ENCODE assay signal across 1 mouse cellular context in the genomic region with DNA sequence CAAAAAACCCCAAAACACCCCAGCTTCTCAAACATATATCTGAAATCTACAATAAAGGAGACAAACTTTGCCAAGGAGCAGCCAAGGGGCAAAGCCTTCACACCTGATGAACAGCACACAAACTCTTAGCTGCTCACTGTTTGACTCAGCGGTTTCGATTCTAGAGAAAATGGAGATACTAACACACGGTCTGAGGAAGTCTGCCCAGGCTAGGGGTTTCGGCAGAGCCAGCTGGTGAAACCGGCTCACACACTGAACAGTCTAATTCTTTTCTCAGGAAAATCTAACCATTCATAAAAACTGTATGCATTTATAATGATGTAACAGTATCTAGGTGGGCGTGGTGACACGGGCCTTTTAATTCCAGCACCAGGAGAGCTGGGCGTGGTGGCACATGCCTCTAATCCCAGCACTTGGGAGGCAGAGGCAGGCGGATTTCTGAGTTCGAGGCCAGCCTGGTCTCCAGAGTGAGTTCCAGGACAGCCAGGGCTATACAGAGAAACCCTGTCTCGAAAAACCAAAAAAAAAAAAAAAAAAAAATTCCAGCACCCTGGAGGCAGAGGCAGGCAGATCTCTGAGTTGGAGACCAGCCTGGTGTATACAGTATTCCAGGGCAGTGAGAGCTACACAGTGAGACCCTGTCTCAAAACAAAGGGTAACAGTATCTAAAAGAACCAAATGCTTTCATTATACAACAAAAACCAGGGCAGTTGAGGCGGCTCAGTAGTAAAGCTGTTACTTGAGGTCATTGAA.
TF ChIP-seq lines count a peak whose summit lies in the region.

No protein-coding gene starts in this region.

TF ChIP-seq in CH12.LX, 34 proteins besides CTCF, POLR2A, EP300 and RAD21 (continued from another document):
- TF ChIP-seq BHLHE40 (IDR thresholded peaks at IDR 0.05; ENCODE audit: low read depth, low read length) (peak; percentile 93), SMC3 (IDR thresholded peaks at IDR 0.05; ENCODE audit: low read depth, low read length) (no peak; the same call in 1 of the 2 replicates), NELFE (IDR thresholded peaks at IDR 0.05; ENCODE audit: low read depth, low read length) (no peak), MXI1 (IDR thresholded peaks at IDR 0.05; ENCODE audit: low read depth, low read length) (peak; percentile 61; the same call in 1 of the 2 replicates), RCOR1 (conservative IDR thresholded peaks at IDR 0.05; ENCODE audit: low read depth, low read length) (peak; percentile 88), ETS1 (conservative IDR thresholded peaks at IDR 0.05; ENCODE audit: low read depth, low read length) (peak; percentile 99), POLR2AphosphoS2 (IDR thresholded peaks at IDR 0.05; ENCODE audit: low read depth, low read length) (peak; percentile 72; the same call in 1 of the 2 replicates), IRF4 (IDR thresholded peaks at IDR 0.05; ENCODE audit: low read depth, low read length) (peak; percentile 100), ZKSCAN1 (IDR thresholded peaks at IDR 0.05; ENCODE audit: borderline replicate concordance, low read depth, low read length) (no peak), MYC (IDR thresholded peaks at IDR 0.05; ENCODE audit: low read depth, low read length) (peak; percentile 74; the same call in 1 of the 2 replicates), KAT2A (IDR thresholded peaks at IDR 0.05; ENCODE audit: insufficient replicate concordance, low read length) (no peak), USF1 (IDR thresholded peaks at IDR 0.05; ENCODE audit: low read depth, low read length) (no peak), CHD1 (IDR thresholded peaks at IDR 0.05; ENCODE audit: low read depth, low read length) (no peak; the same call in 1 of the 2 replicates), MAX (IDR thresholded peaks at IDR 0.05; ENCODE audit: low read length) (0 out of 2 replicates have a peak, but pooled peaks have one; percentile 44), JUND (conservative IDR thresholded peaks at IDR 0.05; ENCODE audit: low read depth, low read length) (peak; percentile 97)
